Mouse (Mus musculus): ENCODE results near the gene Crnkl1. TPM values are rescaled to one million over a fixed set of nuclear protein-coding genes. Genes with fewer than 3 reads are reported as not detected.

Crnkl1 gene
- total RNA-seq, 2 experiments from 2014 or later = 17.8 to 20.4 TPM

DNA sequence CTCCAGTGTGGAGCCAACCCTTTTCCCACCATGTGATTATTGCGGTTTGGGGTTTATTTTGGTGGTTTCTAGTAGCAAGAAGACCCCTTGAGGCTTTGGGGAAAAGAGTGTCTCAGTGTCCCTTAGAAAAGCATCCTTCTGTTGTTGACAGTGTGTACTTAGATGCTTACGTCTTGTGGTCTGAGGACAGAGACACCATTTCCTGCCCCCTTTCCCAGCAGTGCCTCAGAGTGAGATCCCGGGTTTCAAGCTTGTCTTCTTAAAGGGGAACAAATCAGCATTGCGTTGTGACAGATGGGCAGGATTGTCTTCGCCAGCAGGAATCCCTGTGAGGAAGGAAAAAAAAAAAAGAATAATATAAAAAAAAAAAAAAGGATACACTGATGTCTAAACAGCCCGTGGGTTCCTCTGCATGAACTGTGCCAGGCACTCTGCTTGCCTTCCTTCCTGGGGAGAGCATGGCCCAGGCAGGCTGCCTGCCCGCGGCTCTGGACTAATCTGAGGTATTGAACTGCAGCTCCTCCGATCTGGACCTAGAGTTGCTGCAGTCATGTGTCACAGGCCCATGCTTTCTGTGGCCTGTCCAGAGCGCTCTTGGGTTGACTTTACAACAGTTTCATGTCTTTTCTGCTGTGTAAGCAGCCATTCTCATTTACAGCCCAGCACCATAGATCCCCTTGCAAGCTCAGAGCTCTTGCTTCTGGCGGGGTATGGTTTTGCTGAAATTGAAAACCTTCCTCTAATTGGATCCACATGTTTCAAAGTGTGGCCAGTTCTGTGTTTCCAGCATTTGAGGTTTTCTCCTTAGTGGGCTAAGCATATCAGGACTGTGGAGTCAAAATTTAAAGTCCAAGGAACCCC is 53.7 kb downstream of the Crnkl1 start:
- no peak for DNase-seq (ENCODE audit: low spot score in 2 of 2)

GRCm38 (mm10) chr2:145877191-145877590 is 57.6 kb downstream of the Crnkl1 start:
- DNase-seq (ENCODE audit: low spot score in 2 of 2) = no peak

GRCm38 (mm10) chr2:145874879-145875482 is 59.8 kb downstream of the Crnkl1 start:
- no peak for DNase-seq (ENCODE audit: low spot score in 2 of 2)

DNA sequence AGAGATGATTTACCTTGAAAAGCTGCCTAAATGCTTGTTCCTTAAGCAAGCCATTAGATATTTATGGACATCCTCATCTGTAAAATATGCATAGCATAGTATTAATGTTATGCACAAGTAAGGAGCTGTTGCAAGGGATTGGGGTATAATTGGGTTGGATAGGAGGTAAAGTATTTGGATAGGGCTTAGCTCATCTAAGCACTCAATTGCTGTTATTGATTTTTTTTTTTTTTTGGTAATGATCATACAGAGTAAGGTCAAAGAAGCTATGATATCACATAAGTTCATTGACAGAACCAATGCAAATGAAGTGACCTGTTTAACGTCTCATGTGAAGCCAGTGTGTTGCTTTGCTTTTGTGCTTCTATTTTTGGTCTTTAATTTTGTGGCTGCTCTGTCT is 60.9 kb downstream of the Crnkl1 start:
- no peak for DNase-seq (ENCODE audit: low spot score in 2 of 2)

DNA sequence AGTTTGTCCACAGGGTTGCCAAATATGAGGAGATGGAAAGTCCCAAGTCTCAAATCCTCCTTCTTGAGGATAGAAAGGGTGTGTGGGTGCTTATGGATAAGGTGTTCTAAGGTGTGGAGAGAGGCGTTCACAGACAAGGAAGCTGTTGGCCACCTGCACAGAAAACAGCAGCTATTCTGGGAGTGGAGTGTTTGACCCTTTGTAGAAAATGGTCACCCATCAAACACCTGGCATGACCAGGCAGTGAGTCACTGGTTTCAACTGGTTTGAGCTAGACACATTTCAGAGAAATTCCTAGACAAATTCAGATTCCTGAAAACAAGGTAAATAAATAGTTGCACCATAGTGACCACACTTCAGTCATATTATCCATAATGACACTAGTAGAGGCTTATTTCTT is 62.7 kb downstream of the Crnkl1 start:
- DNase-seq (ENCODE audit: low spot score in 2 of 2) = no peak

DNA sequence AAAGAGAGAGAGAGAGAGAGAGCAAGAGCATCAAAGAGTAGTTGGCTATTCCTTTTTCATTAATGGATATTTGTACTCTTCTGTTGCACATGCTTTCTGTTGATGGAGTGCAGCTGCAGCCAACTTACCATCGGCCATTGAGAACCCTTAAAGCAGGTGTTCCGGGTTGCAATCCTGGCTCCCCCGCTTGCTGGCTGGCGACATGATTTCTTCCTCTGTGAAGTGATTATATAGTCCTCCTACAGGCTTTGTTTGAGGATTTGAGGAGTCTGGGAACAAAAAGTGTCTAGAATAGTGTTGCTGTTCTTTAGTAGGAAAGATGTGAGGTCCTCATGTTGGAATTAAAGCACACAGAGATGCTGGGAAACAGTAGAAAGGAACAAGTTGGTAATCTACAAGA is 63.5 kb downstream of the Crnkl1 start:
- no peak for DNase-seq (ENCODE audit: low spot score in 2 of 2)

Small RNA genes within 50 kb of the gene (microRNA-seq; reads per million reads assigned to microRNA genes)
- gene Gm25026 = not detected

Other genes with a start within 250 kb of the Crnkl1 start
- 10 to 100 TPM; 65.0 to 72.0 TPM for gene Naa20, start 32.9 kb downstream of the Crnkl1 start, total RNA-seq (2021)
- not detected for gene Cfap61, start 230 bp downstream of the Crnkl1 start, total RNA-seq (2021)